Mouse (Mus musculus): ENCODE results near the gene Clec9a. TPM values are rescaled to one million over a fixed set of nuclear protein-coding genes. Genes with fewer than 3 reads are reported as not detected.
A peak's percentile ranks its signal among the peaks of the same experiment; 100 is the strongest.

Gene Clec9a
- not detected in 2 replicates for polyA plus RNA-seq (2012; rRNA removed)

GRCm38 (mm10) chr6:129408562-129408961 is at the start of gene Clec9a:
TSS of gene Clec9a (plus strand) at chr6:129408862.
- Histone ChIP-seq H3K27ac (ENCODE audit: insufficient read depth, low read length) (no peak within 1 kb of the TSS), H3K4me3 (ENCODE audit: insufficient read depth, low read length) (no peak within 1 kb of the TSS), H3K4me1 (ENCODE audit: control insufficient read depth, insufficient read depth, low read length) (no peaks in the 10 kb centered on the region)
- TF ChIP-seq POLR2A (IDR thresholded peaks at IDR 0.05; ENCODE audit: extremely low read depth, insufficient read depth, low read length), result no peak

GRCm38 (mm10) chr6:129359515-129359914 is 49.1 kb upstream of the Clec9a start:
- Histone ChIP-seq H3K4me1 (ENCODE audit: control insufficient read depth, insufficient read depth, low read length) (no peaks in the 10 kb centered on the region), H3K27ac (ENCODE audit: insufficient read depth, low read length) (no peak overlapping the region), H3K4me3 (ENCODE audit: insufficient read depth, low read length) (no peak overlapping the region)
- TF ChIP-seq POLR2A (IDR thresholded peaks at IDR 0.05; ENCODE audit: extremely low read depth, insufficient read depth, low read length) (no peak), CTCF (IDR thresholded peaks at IDR 0.05; ENCODE audit: extremely low read depth, insufficient read depth, low read length) (no peak)

GRCm38 (mm10) chr6:129363942-129364341 is 44.7 kb upstream of the Clec9a start:
- TF ChIP-seq POLR2A (IDR thresholded peaks at IDR 0.05; ENCODE audit: extremely low read depth, insufficient read depth, low read length) (no peak), CTCF (IDR thresholded peaks at IDR 0.05; ENCODE audit: extremely low read depth, insufficient read depth, low read length) (no peak)
- H3K4me1 ChIP-seq (ENCODE audit: control insufficient read depth, insufficient read depth, low read length), result no peaks in the 10 kb centered on the region
- no peak overlapping the region for H3K4me3 ChIP-seq (ENCODE audit: insufficient read depth, low read length)
- no peak overlapping the region for H3K27ac ChIP-seq (ENCODE audit: insufficient read depth, low read length)

- Histone ChIP-seq H3K4me3 (ENCODE audit: insufficient read depth, low read length) (no peak overlapping the region), H3K4me1 (ENCODE audit: control insufficient read depth, insufficient read depth, low read length) (no peaks in the 10 kb centered on the region), H3K27ac (ENCODE audit: insufficient read depth, low read length) (no peak overlapping the region)
- TF ChIP-seq CTCF (IDR thresholded peaks at IDR 0.05; ENCODE audit: extremely low read depth, insufficient read depth, low read length) (peak; percentile 70), POLR2A (IDR thresholded peaks at IDR 0.05; ENCODE audit: extremely low read depth, insufficient read depth, low read length) (no peak)
These were observed 42.7 kb upstream of the Clec9a start for GRCm38 (mm10) chr6:129365959-129366359.

GRCm38 (mm10) chr6:129369374-129370132 is 39.1 kb upstream of the Clec9a start:
- Histone ChIP-seq H3K27ac (ENCODE audit: insufficient read depth, low read length) (no peak overlapping the region), H3K4me3 (ENCODE audit: insufficient read depth, low read length) (no peak overlapping the region), H3K4me1 (ENCODE audit: control insufficient read depth, insufficient read depth, low read length) (no peaks in the 10 kb centered on the region)
- no peak for TF ChIP-seq CTCF (IDR thresholded peaks at IDR 0.05; ENCODE audit: extremely low read depth, insufficient read depth, low read length)
- no peak for TF ChIP-seq POLR2A (IDR thresholded peaks at IDR 0.05; ENCODE audit: extremely low read depth, insufficient read depth, low read length)

GRCm38 (mm10) chr6:129374937-129375471 is 33.7 kb upstream of the Clec9a start:
- Histone ChIP-seq H3K4me3 (ENCODE audit: insufficient read depth, low read length) (no peak overlapping the region), H3K4me1 (ENCODE audit: control insufficient read depth, insufficient read depth, low read length) (no peaks in the 10 kb centered on the region), H3K27ac (ENCODE audit: insufficient read depth, low read length) (no peak overlapping the region)
- TF ChIP-seq CTCF (IDR thresholded peaks at IDR 0.05; ENCODE audit: extremely low read depth, insufficient read depth, low read length) (no peak), POLR2A (IDR thresholded peaks at IDR 0.05; ENCODE audit: extremely low read depth, insufficient read depth, low read length) (no peak)

GRCm38 (mm10) chr6:129380454-129380853 is 28.2 kb upstream of the Clec9a start:
- no peak for TF ChIP-seq CTCF (IDR thresholded peaks at IDR 0.05; ENCODE audit: extremely low read depth, insufficient read depth, low read length)
- TF ChIP-seq POLR2A (IDR thresholded peaks at IDR 0.05; ENCODE audit: extremely low read depth, insufficient read depth, low read length), result no peak
- H3K27ac ChIP-seq (ENCODE audit: insufficient read depth, low read length), result no peak overlapping the region
- no peaks in the 10 kb centered on the region for H3K4me1 ChIP-seq (ENCODE audit: control insufficient read depth, insufficient read depth, low read length)
- no peak overlapping the region for H3K4me3 ChIP-seq (ENCODE audit: insufficient read depth, low read length)

GRCm38 (mm10) chr6:129381736-129382135 is 26.9 kb upstream of the Clec9a start:
- Histone ChIP-seq H3K4me1 (ENCODE audit: control insufficient read depth, insufficient read depth, low read length) (no peaks in the 10 kb centered on the region), H3K27ac (ENCODE audit: insufficient read depth, low read length) (no peak overlapping the region), H3K4me3 (ENCODE audit: insufficient read depth, low read length) (no peak overlapping the region)
- no peak for TF ChIP-seq POLR2A (IDR thresholded peaks at IDR 0.05; ENCODE audit: extremely low read depth, insufficient read depth, low read length)

GRCm38 (mm10) chr6:129383466-129383865 is 25.2 kb upstream of the Clec9a start:
- Histone ChIP-seq H3K4me3 (ENCODE audit: insufficient read depth, low read length) (no peak overlapping the region), H3K4me1 (ENCODE audit: control insufficient read depth, insufficient read depth, low read length) (no peaks in the 10 kb centered on the region), H3K27ac (ENCODE audit: insufficient read depth, low read length) (no peak overlapping the region)
- TF ChIP-seq CTCF (IDR thresholded peaks at IDR 0.05; ENCODE audit: extremely low read depth, insufficient read depth, low read length) (no peak), POLR2A (IDR thresholded peaks at IDR 0.05; ENCODE audit: extremely low read depth, insufficient read depth, low read length) (no peak)

- no peak overlapping the region for H3K27ac ChIP-seq (ENCODE audit: insufficient read depth, low read length)
- H3K4me3 ChIP-seq (ENCODE audit: insufficient read depth, low read length), result no peak overlapping the region
- H3K4me1 ChIP-seq (ENCODE audit: control insufficient read depth, insufficient read depth, low read length), result no peaks in the 10 kb centered on the region
- no peak for TF ChIP-seq POLR2A (IDR thresholded peaks at IDR 0.05; ENCODE audit: extremely low read depth, insufficient read depth, low read length)
- TF ChIP-seq CTCF (IDR thresholded peaks at IDR 0.05; ENCODE audit: extremely low read depth, insufficient read depth, low read length), result no peak
These were observed 23.7 kb upstream of the Clec9a start for GRCm38 (mm10) chr6:129385000-129385399.

All from cortical plate, adult 2 months (tissue).